Mouse (Mus musculus): ENCODE results near the gene Atp4a.

The Atp4a gene

DNA sequence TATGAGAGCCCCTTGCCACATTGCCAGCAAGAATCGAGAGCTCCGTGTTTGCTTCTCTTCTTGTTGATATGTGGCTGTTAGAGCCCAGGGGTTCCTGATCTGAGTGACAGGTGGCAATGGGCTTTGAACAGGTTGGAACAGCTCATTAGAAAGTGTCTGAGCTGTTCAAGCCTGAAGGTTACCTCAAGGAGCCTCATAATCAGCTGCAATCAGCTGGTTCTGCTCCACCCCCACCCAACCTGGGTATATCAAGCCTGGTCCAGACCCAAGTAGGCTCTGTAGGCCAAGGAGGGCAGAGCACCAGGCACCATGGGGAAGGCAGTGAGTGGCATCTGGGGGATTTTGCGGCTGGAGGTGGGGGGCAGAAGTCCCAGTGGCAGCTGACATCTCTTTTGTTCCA, at the start of gene Atp4a:
Atp4a (plus strand) TSS at position 268 of the 400 bp plus-strand sequence.
- DNase-seq (ENCODE audit: low spot score), result no peak

DNA sequence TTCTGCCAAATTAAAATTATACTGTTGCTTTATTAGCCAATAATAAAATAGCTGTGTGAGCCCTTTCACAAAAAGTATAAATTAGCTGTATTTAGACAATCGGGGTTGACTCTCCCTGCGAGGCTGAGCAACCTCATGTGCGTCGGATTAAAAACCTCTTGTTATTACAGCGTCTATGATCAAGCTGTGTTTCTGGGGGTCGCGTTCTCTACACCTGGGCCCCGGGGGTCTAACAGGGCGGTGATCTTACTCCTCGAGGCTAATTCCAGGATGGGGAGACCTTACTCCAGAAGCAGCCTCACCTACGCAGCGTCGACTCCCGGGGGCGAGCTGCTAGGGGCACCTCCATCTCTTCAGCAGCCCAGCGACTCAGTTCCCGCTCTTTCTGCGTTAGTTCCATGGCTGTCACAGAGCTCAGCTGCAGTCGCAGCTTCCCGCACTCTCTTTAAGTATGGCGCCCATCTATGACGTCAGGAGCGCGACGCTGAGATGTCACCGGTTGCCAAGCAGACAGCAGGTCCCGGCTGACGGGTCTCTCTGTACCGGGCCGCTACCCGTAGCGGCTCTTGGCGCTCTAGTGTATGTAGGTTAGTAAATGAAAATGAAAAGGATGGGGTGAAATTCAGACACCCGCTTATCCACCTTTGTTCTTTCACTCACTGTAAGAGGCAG, 47.3 kb upstream of the Atp4a start, which contains the start of gene Haus5:
Haus5 (minus strand) TSS at position 466 of the 672 bp plus-strand sequence.
- peak; percentile 92 for DNase-seq (ENCODE audit: low spot score)

DNA sequence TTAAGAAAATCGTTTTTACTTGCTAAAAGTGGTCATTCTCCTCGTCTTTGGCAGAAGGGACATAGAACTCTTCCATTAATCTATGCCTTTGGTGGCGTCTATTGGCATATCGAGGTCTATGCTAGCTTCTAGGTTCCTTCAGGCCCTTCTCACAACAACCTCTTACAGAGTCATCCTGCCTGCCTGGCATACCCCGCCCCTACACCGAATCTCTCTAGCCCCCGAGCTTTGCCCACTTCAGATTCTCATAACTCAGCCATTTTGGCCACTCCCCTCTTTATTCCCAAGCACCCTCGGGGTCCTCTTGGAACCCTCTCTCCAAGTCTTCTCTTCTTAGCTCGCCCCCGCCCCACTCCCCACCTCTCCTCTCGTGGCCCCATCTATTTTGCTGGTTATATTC, 46.7 kb upstream of the Atp4a start:
- DNase-seq (ENCODE audit: low spot score), result peak; percentile 27

DNA sequence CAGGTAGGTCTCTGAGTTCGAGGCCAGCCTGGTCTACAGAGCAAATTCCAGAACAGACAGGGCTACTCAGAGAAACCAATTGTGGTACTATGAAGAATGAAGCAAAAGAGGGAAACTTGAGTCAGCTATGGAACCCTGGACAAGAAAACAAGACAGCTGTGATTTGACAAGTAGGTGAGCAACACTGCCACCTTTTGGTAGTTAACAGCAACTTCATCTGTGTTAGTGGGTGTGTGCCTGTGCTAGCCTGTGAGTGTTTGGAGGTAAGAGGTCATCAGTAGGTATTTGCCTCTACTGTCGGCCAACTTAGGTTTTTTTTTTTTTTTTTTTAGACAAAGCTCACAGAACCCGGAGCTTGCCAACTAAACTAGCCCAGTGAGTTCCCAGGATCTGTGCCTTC, 42.8 kb upstream of the Atp4a start:
- DNase-seq (ENCODE audit: low spot score), result peak; percentile 25

DNA sequence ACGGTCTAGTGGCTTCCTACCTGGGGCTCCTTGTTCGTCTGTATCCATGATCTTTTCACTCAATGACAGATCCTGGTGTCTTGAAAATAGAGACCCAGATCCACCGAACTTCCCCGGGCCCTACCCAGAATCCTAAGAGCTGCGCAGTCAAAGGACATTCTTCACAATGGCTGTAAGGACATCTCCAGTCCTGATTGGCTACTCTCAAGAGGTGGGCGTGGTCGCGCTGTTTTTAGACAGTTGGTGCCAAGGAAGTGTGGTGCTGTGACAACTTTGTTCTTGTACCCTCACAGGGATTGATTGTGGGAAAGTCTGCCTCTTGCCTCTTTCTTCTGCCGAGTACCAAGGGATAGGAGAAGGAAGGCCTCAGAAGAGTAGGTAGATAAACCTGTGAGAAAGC, 40.5 kb upstream of the Atp4a start, which contains the start of gene Pmis2:
Pmis2 (minus strand) TSS at position 126 of the 400 bp plus-strand sequence.
- no peak for DNase-seq (ENCODE audit: low spot score)

DNA sequence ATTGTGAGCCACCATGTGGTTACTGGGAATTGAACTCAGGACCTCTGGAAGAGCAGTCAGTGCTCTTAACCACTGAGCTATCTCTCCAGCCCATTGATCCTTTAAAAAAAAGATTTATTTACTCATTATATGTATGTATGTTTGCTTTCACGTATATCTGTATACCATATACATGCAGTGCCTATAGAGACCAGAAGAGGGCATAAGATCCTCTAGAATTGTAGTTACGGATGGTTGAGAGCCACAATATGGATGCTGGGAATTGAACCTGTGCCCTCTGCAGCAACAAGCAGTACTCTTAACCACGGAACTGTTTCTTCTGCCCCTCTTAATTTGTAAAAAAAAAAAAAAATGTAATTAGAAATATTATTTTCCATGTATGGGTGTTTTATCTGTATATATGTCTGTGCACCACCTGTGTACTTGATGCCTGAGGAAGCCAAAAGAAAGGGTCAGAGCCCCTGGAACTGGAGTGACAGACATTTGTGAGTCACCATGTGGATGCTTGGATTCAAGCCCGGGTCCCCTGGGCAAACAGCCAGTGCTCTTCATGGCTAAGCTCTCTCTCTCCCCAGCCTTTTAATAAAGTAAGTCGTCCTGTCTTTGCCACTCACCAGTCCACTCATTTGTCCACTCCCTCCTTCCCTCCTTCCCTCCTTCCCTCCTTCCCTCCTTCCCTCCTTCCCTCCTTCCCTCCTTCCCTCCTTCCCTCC, 33.6 kb upstream of the Atp4a start:
- peak; percentile 79 for DNase-seq (ENCODE audit: low spot score)

DNA sequence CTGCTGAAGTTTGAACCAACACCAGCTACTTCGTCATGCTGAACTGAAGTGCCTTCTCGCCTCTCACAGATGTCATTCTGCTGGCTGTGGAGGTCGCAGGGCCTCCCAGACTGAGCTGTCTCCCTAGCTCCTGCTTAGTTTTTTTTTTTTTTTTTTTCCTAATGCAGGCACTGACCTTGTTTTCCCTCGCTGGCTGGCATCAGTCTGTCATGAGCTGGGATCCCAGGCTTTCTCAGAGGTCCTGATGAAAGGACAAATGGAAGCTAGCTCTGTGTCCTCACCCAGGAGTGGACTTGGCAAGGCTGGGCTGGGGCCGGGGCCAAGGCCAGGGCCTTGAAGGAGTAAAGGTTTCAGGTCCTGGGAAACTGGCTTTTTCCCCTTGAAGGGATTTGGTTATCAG, 30.1 kb upstream of the Atp4a start:
- no peak for DNase-seq (ENCODE audit: low spot score)

DNA sequence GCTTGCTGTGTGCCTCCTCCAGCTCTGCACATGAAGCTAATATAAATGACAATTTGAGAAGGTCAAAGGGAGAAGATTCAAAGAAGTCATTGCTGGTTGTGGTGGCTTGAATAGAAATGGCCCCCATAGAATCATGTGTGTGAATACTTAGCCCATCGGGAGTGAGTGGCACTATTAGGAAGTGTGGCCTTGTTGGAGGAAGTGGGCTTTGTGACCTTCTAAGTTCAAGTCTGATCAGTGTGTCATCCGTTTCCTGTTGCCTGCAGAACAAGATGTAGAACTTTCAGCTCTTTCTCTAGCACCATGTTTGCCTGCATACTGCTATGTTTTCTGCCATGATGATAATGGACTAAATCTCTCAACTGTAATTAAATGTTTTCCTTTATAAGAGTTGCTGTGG, 28.6 kb upstream of the Atp4a start:
- DNase-seq (ENCODE audit: low spot score), result no peak

DNA sequence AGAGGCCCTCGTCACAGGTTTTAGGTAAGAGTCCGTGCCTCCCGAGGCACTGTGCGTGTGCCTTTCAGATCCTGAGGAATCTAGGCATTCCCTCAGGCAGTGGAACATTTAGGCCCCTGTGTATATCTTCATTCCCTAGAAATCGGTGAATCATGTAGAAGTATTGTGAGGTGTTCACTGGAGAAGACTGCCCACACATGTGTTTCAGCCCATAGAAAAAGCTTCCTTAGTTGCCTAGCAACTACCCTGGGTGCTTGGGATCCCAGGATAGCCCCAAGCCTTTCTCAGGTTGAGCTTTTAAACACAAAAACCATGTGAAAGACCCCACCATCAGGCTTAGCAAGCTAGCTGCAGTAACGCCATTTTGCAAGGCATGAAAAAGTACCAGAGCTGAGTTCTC, 23.7 kb upstream of the Atp4a start:
- DNase-seq (ENCODE audit: low spot score), result no peak

DNA sequence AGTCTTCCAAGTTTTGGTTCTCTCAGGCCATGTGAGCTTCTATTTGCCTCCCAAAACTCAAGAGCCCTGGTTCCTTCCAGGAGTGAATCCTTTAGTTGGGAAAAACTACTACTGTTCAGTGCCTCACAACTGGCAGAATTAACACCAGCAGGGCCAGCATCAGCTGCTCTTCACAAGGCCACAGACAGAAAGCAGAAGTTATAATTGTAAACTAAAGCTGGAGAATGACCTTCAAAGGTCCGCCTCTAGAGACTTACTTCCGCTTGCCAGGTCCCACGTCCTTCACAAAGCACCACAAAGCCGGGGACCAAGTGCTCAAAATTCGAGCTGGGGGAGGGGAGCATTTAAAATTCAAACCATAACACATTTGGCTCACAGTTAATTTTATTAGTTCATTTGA, 13.9 kb upstream of the Atp4a start:
- no peak for DNase-seq (ENCODE audit: low spot score)

DNA sequence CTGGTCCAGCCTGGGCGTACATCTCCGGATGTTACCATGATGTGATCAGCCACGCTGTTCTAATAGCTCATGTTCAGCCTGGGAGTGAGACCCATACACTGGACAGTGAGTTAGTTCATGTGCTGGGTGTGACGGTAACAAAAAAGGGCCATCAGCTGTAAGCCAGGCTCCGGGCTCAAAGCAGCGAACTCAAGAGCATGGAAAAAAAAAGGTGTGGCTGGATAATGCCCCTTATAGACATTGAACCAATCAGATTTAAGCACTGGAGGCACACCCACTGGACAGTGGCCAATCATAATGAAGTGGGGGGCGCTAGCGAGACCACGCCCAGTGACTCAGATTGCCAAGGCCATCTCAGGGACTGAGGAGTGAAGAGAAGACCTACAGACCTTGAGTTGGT, 13.4 kb upstream of the Atp4a start, which contains the start of gene 2200002J24Rik:
2200002J24Rik (plus strand) TSS at position 338 of the 400 bp plus-strand sequence.
- DNase-seq (ENCODE audit: low spot score), result peak; percentile 14

DNA sequence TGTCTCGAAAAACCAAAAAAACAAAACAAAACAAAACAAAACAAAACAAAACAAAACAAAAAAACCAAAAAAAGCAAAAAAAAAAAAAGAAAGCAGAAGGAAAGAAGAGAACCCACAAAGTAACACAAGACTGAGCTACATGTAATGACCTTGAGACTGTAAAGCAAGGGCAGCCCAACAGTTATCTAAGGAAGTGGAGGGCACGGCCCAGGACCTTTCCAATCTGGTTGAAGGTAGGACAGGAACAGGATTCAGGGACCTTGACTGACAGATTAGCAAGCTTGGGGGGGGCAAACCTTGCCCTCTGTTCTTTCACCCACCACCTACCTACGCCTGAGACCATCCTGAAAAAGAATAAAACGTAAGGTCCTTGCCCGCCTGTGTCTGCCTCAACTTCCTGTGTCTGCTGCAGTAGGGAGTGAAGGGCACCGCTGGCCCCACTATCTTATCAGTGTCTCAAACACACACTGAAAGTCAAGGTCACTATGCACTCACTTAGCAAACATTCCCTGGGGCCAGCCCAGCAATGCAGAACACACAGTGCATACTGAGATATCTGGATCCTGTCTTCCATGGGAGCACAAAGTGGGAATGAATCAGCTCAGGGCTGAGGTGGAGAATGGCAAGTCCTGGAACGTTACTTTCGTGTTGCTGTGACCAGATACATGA, 5.7 kb upstream of the Atp4a start:
- DNase-seq (ENCODE audit: low spot score), result no peak

DNA sequence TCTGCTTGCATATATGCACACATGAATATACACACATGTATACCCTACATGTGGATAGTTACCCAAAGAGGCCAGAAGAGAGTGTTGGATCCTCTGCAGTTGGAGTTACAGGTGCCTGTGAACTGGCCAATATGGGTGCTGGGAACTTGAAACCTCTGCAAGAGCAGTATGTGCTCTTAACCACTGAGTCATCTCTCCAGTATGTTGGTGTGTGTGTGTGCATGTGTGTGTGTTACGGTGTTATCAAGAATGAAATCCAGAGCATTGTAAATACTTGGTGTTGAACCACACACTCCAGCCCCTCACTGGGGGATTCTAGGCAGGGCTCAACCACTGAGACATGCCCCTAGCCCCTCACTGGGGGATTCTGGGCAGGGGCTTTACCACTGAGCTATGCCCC, 4.6 kb upstream of the Atp4a start:
- no peak for DNase-seq (ENCODE audit: low spot score)

DNA sequence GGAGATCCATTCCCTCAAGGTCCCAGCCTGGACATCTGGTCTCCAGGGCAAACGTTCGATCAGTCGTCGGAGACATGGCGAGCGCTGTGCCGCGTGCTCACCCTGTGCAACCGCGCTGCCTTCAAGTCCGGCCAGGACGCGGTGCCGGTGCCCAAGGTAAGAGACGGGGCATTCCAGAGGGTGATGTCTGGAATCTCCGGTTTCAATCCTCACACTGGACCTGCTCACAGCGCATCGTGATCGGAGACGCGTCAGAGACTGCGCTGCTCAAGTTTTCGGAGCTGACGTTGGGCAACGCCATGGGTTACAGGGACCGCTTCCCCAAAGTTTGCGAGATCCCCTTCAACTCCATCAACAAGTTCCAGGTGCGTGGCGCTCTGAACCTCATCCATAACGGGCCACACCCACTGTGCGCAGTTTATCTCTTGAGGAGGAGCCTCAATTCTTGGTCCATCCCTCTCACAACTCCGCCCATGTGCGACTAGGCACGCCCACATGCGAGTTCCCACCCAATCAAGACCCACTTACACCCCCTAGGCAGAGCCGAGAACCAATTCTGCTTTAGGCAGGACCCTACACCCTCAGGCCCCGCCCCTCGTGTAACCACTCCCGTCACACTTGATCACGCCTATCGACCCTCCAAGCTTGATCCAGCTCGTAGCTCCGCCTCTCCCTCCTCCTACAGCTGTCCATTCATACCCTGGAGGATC, 5.2 kb downstream of the Atp4a start:
- no peak for DNase-seq (ENCODE audit: low spot score)

DNA sequence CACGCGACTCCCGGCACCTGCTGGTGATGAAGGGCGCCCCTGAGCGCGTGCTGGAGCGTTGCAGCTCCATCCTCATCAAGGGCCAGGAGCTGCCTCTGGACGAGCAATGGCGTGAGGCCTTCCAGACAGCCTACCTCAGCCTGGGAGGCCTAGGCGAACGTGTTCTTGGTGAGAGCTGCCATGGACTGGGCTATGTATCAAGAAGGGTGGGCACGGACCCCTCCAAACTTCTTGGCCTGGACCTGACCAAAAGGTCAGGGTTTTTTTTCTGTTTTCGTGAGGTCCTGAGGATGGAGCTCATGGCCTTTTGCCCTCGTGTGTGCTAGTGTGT, 5.7 kb downstream of the Atp4a start:
- no peak for DNase-seq (ENCODE audit: low spot score)

DNA sequence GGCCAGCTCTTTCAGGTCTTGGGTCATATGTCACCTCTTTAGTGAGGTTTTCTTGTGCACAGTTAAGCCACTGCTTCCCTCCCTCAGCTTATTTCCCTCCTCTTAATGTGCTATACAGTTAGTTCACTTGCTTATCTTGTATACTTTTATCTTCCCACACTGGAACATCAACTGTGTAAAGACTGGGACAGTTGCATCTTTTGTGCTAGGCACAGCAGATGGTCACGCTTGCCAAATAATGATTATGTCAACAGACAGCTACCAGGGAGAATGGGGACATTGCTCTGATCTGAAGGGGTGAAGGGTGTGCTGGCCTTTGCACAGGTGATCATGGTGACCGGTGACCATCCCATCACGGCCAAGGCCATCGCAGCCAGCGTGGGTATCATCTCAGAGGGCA, 7.7 kb downstream of the Atp4a start:
- no peak for DNase-seq (ENCODE audit: low spot score)

DNA sequence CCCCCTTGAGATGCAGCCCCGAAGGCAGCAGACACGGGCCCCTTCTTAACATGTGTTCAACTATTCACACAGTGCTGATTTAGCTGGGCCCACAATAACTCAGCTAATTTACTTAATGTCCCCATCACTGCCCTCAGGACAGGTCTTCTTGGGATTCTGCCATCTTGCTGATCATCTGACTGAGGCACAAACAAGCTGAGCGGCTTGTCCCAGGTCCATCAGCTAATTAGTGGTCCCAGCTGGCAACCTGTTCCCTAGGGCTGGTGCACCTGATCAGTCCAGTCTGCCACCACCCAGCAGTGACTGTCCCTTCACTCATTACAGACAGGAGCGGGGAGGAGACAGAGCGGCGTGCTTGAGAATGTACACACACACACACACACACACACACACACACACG, 9.3 kb downstream of the Atp4a start:
- no peak for DNase-seq (ENCODE audit: low spot score)

DNA sequence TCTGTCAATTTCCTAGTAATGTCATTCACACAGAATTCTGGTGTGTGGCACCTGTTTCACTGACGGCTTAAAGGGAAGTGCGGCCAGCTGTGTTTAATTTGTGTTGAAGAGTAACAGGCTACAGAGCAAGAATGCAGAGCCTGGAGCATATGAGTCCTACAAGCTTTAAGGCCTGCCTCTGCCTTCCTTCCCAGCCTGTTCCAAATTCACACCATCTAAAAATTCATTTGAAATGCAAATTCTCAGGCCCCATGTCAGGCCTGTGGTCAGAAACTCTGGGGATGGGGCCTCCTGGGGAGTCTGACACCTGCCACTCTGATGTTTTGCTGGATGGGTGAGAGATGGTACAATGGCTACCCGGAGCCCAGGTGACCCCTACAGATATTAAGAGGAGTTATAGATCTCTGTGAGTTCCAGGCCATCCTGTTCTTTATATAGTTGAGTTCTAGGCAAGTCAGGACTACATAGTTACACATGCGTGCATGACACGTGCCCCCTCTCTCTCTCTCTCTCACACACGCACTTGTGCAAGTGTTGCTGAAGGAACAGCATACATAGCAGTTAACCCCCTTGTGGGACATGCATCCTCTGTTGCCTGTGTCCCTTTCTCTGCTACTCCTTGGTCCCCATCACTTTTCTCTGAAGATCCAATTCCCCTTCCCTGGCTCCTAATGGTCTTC, 11.4 kb downstream of the Atp4a start:
- no peak for DNase-seq (ENCODE audit: low spot score)

DNA sequence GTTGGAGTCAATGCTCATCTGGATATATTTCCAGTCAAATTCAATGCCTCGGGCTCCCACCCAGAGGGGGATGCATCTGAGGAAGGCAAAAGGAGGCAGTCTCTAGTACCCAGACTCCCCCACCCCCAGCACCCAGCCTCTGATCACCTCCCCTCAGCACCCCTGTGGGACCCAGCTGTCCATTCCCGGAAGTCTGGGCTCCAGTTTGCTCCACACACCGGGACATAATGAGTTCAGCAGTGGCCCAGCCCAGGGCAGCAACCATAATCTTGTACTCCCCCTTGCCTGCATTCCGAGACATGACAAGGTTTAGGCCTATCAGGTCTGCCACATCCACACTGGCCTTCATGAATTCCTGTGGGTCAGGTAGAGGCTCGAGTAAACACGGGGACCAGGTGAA, 16.2 kb downstream of the Atp4a start:
- DNase-seq (ENCODE audit: low spot score), result no peak

DNA sequence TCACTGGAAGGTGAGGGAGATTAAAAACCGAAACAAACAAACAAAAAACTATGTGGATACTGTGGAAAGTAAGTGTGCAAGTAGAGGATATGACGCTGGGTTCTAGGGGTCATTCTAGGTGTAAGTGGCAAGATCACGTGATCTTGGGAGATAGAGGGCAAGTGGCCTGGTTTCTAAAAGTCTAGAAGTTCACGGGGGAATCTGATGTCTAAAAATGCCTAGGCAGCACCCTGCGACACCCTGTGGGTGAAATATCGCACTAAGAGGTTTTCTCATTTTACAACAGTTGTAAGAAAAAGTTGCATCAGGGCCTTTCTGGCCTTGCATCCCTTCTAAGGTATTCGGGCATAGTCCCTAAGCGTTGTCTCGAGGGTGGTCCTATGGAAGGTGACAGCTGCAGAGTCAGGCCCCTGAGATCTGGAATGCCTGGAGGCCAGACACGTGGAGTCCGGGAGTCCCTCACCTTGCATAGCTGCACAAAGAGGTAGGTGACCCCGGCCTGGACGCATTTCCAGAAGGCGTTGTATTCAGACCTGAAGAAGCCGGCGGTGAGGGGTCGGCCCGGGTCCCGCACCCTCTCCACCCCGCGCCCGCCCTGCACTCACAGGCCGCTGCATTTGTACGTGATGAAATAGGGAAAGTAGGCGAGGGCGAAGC, 16.9 kb downstream of the Atp4a start:
- DNase-seq (ENCODE audit: low spot score), result no peak

DNA sequence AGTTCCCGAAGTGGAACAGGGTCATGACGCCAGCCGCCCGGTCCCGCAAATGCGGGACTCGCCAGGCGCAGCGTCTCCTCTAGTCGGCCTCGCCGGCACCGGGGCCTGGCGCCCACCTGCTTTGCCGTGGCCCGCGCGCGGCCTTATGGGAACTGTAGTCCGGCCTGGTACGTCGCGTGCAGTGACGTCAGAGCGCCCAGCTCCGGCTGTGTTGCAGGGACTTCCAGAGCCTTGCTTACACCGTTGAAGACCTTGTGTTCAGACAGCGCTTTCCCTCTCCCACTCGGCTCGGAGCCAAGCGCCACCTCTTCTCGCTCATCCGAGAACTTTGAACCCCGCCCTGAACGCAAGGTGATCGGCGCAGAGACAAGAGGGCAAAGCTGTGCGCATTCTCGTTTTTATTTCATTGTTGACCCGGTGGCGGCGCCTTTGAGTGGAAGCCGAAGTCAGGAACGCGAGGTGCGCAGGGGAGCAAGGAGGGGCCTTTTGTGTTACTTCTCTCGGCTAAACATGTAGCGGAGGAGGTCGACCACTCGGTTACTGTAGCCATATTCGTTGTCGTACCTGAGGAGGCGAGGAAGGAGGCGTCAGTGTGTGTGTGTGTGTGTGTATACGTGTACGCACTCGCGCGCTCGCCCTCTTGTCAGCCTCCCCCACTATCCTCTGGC, 17.5 kb downstream of the Atp4a start, which contains the start of gene Tmem147:
Tmem147 (minus strand) TSS at position 145 of the 668 bp plus-strand sequence.
- DNase-seq (ENCODE audit: low spot score), result peak; percentile 97

Measured in MN1 (cell line).